Mouse (Mus musculus) adrenal gland, adult (tissue): ENCODE measurements at regions not wholly inside any gene's neighbourhood (a gene's known extent, or its start where the extent isn't known, plus 50 kb on each side); places are given as distances from the start of the nearest gene placed in this dataset.

Experiments
- DNase-seq, 2 experiments: peaks; one replicate each; pipeline ENCODE4 v3.0.0; 2022 to 2023; ENCODE audit warnings: low spot score in 1 of 2; ENCODE audit not compliant: inconsistent age in 2 of 2

GRCm38 (mm10) chr2:106256012-106256411, 252.7 kb upstream of the Dnajc24 start:
- no peak for DNase-seq

- DNase-seq, result no peak
Observed at GRCm38 (mm10) chr2:106234358-106234757, 231.0 kb upstream of the Dnajc24 start.

- DNase-seq, result no peak
Observed at GRCm38 (mm10) chr2:106231136-106231535, 227.8 kb upstream of the Dnajc24 start.

GRCm38 (mm10) chr2:106230021-106230420, 226.7 kb upstream of the Dnajc24 start:
- no peak for DNase-seq

- DNase-seq, result no peak
Observed at GRCm38 (mm10) chr2:106228249-106228648, 224.9 kb upstream of the Dnajc24 start.

- no peak for DNase-seq
Observed at GRCm38 (mm10) chr2:106216169-106216568, 212.8 kb upstream of the Dnajc24 start.

- DNase-seq, result no peak
Observed at GRCm38 (mm10) chr2:106213740-106214139, 210.4 kb upstream of the Dnajc24 start.

- no peak for DNase-seq
Observed at GRCm38 (mm10) chr2:106210773-106211172, 207.4 kb upstream of the Dnajc24 start.

- no peak for DNase-seq
Observed at GRCm38 (mm10) chr2:106208767-106209250, 205.5 kb upstream of the Dnajc24 start.

GRCm38 (mm10) chr2:106200130-106200529, 196.8 kb upstream of the Dnajc24 start:
- no peak for DNase-seq

- no peak for DNase-seq
Observed at GRCm38 (mm10) chr2:106195170-106195569, 191.8 kb upstream of the Dnajc24 start.

- peak; percentile 47 to 93 for DNase-seq
Observed at GRCm38 (mm10) chr2:106194369-106195023, 191.1 kb upstream of the Dnajc24 start.

- DNase-seq, result no peak
Observed at GRCm38 (mm10) chr2:106193889-106194347, 190.6 kb upstream of the Dnajc24 start.

GRCm38 (mm10) chr2:106190579-106191322, 187.4 kb upstream of the Dnajc24 start:
- peak in 1 of 2 experiments; percentile 71 for DNase-seq

GRCm38 (mm10) chr2:106183651-106184050, 180.3 kb upstream of the Dnajc24 start:
- DNase-seq, result no peak

- DNase-seq, result no peak
Observed at GRCm38 (mm10) chr2:106182051-106182450, 178.7 kb upstream of the Dnajc24 start.

- DNase-seq, result no peak
Observed at GRCm38 (mm10) chr2:106162681-106163080, 159.3 kb upstream of the Dnajc24 start.

- no peak for DNase-seq
Observed at GRCm38 (mm10) chr2:106161877-106162276, 158.5 kb upstream of the Dnajc24 start.

- DNase-seq, result no peak
Observed at GRCm38 (mm10) chr2:106149701-106150100, 146.4 kb upstream of the Dnajc24 start.

- DNase-seq, result no peak
Observed at GRCm38 (mm10) chr2:106140931-106141330, 137.6 kb upstream of the Dnajc24 start.

- DNase-seq, result no peak
Observed at GRCm38 (mm10) chr2:106101002-106101401, 97.7 kb upstream of the Dnajc24 start.

GRCm38 (mm10) chr2:106086121-106086520, 82.8 kb upstream of the Dnajc24 start:
- DNase-seq, result no peak
